Mouse (Mus musculus): ENCODE measurements around the gene Bcr.

The Bcr gene

GRCm38 (mm10) chr10:75058761-75059395 is 1.5 kb upstream of the Bcr start:
- no peak for DNase-seq

DNA sequence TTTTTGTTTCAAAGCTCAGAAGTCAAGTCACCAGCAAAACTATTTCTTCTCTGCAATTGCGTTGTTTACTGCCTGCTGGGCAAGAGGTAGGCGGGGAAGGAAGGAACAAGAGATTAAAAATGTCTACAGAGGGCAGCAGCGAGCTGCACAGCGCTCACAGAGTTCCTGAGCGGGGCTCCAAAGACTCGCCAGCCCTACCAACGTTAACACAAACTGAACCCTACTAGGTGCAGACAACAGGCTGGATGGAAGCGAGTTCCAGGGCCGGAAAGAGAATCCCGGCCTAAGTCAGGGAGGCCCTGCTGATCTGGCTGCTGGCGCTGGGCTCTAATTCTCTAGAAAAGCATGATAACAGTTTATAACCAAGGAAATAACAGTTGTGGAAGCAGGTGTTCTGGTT is 996 bp upstream of the Bcr start:
- DNase-seq: peak; percentile 74

- no peak for DNase-seq
Observed at GRCm38 (mm10) chr10:75060843-75061235, 447 bp downstream of the Bcr start.

DNA sequence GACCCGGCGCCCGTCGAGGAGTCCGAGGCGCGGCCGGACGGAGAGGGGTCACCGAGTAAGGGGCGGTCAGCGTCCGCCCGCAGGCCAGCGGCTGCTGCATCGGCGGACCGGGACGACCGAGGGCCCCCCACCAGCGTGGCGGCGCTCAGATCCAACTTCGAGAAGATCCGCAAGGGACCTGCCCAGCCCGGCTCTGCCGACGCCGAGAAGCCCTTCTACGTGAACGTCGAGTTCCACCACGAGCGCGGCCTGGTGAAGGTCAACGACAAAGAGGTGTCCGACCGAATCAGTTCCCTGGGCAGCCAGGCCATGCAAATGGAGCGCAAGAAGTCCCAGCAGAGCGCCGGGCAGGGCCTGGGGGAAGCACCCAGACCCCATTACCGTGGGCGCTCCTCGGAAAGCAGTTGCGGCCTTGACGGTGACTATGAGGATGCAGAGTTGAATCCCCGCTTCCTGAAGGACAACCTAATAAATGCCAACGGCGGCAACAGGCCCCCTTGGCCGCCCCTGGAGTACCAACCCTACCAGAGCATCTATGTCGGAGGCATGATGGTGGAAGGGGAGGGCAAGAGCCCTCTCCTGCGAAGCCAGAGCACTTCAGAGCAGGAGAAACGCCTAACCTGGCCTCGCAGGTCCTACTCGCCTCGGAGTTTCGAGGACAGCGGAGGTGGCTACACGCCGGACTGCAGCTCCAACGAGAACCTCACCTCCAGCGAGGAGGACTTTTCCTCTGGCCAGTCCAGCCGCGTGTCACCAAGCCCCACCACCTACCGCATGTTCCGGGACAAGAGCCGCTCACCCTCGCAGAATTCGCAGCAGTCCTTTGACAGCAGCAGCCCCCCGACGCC is 1.2 kb downstream of the Bcr start:
- DNase-seq: no peak

DNA sequence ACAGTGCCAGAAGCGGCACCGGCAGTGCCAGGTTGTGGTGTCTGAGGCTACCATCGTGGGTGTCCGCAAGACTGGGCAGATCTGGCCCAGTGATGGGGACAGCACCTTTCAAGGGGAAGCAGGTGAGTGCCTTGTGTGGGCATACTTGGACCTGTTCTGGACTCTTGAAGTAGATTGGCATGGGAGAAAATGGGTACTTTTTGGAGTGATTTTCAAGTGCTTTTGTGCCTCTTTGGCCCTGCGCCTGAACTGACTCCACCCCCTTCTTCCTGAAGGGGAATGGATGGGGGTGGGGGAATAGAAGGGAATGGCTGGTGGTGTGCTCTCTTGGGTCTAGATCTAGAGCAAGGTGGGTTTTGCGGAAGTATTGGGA is 1.8 kb downstream of the Bcr start:
- no peak for DNase-seq

DNA sequence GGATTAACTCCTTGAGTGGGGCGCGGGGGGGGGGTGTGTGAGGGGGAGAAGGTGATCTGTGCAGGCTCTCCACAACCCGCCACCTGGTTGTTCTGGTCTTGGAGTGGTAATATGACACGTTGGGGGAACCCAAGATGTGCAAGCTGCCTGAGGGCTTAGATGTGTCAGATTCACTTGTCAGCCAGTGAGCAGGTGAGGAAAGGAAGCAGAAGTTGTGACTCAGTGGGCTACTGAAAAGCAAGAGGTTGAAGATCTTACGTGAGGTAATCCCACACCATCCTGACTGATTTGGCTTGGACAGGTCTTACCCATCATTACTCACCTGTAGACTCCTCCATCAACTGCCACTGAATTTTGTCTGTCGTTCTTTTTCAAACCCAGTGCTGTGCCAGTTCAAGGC is 2.2 kb downstream of the Bcr start:
- DNase-seq: no peak

- DNase-seq: no peak
Observed at GRCm38 (mm10) chr10:75063301-75063965, 3.0 kb downstream of the Bcr start.

GRCm38 (mm10) chr10:75065691-75066090 is 5.3 kb downstream of the Bcr start:
- DNase-seq: no peak

GRCm38 (mm10) chr10:75067446-75067845 is 7.1 kb downstream of the Bcr start:
- DNase-seq: no peak

- DNase-seq: no peak
Observed at GRCm38 (mm10) chr10:75068086-75068485, 7.7 kb downstream of the Bcr start.

- DNase-seq: no peak
Observed at GRCm38 (mm10) chr10:75068624-75069328, 8.4 kb downstream of the Bcr start.

DNA sequence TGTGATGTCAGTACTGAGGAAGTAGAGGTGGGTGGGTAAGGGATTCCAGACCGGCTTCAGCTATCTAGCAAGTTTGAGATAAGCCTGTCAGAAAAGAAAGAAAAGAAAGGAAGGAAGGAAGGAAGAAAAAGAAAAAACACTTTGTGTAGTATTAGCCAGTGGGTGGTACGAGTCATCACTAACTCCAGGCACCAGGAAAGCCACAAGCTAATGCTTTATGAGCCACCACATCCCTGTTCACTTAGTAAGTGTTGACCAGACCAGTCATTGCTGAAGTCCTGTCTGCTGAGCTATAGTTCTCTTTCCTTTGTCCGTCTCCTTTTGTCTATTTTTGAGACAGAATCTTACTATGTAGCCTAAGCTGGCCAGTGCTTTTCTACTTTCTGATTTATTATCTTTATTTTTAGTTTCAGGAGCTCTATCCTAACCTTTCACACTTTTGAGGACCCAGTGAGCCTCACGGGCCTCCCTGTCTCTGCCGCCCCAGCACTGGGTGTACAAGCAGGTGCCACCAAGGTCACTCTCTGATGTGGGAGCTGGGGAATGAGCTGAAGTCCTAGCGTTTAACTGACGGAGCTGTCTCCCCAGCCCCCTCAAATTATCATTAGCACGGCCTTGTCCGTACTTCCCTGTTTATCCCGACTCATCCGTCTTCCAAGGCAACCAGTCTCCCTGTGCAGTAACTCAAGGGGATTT is 10.0 kb downstream of the Bcr start:
- no peak for DNase-seq

DNA sequence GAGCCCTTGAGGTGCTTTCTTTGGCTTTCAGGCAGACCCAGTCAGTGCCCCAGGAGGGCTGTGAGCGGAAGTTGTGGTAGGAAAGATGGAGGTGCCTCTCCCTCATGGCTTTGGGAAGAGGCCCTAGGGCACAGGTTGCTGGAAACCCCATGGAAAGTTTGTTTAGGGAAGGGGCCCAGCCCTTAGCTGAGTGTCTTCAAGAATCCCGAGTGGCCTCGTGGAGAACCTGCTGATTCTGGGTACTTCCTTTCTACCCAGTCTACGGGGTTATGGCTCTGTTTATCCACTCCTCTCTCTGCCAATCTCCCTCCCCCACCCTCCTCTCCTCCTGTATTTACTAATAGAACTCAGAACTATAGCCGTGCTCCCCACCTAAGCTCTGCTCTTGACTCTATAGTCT is 15.3 kb downstream of the Bcr start:
- DNase-seq: no peak

DNA sequence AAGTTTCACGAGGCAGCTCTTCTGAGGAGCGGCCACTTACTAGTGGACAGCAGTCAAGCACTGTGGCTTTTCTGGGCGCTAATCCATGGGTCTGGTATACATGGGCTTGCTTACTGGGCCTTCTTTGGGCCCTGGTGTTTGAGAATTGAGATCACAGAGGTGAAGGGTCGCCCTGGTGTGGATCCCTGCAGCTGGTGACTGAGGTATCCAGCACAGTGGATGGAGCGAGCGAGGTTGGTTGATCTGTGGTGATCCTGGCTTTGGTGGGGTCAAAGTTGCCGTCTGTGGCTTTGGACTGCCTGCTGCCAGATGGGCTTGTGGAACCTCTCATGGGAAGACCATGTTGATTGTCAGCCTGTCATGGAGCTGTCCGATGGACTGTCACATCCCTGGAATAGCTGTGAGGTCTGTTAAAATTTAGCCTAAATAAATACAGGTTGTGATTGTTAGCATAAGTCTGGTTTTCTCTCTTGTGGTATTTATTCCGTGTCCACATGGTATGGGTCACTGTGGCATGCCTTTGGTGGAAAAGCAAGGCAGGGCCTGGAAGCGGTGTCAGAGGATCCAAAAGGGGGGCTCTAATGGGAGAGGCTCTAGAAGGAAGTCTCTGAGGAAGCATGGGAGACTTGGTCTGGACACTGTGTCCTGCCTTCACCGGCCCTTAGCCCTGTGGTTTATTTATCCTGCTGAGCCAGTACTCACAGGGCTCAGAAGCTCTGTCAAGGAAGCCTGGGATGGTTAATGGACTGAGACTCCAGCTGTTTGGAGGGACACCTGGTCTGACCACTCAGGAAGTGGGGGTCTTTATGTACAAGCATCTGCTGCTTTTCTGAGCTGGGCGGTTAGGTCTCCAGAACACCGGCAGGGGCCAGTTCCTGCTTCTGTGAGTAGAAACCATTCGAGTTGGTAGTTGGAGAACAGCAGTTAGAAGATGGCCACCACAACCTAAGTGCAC is 18.1 kb downstream of the Bcr start:
- DNase-seq: no peak

DNA sequence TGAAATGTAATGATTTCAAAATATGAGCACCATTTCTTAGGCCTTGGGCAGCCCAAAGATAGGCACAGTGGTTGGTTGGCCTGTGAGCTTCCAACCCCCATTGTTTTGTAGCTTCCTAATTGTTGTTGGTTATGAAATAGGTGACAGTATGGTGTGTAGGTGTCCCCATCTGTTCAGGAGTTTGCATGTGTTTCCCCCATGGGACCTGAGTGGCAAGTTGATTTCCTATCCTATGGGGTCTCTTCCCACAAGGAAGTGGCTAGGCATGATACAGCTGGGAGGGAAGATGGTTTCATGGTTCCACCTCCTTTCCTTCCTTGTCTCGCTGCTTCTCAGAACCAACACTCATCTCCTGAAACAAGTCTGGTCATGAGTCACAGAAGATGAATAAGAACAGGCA is 24.9 kb downstream of the Bcr start:
- no peak for DNase-seq

DNA sequence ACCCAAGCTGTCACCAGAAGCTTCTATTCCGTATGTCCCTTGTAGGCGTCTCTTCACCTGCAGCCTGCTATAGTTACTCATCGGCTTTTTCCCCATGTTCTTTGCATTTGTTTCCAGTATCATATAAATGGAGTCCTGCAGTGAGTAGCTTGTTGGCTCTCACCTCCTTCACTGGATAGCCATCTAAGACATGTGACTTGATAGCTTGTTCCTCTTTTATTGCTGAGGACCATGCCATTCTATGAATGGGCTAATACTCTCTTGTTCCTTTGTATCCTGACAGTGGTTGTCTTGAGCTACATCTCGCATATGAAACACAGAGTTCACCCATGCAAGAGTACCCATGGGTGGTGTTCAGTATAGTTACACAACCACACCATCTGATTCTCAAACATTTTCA is 28.1 kb downstream of the Bcr start:
- no peak for DNase-seq

GRCm38 (mm10) chr10:75091478-75092152 is 31.2 kb downstream of the Bcr start:
- DNase-seq: no peak

- DNase-seq: no peak
Observed at GRCm38 (mm10) chr10:75093252-75093987, 33.0 kb downstream of the Bcr start.

GRCm38 (mm10) chr10:75094338-75094737 is 33.9 kb downstream of the Bcr start:
- no peak for DNase-seq

GRCm38 (mm10) chr10:75095216-75095615 is 34.8 kb downstream of the Bcr start:
- DNase-seq: no peak

Measured in layer of hippocampus, adult 9-11 months (tissue).